Comparison of ENCODE assay signal across 33 mouse cellular contexts in the genomic region with DNA sequence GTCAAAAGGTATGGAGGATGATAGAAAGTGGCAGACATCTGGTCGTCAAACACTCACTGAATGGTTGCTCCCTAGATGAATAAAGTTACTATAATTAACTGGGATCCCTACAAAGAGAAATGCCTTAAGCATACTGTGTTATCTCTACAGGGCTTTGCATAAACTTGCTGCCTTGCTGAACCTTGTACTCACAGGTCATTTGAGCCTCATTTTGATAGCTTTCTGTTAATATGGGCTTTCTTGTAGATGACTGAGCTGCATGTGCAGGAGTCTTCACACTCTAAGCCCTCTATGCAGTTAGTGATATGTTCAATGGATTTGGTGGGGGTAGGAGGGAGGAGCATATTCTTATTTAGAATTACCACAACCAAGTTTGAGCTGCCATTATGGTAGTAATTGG.
"Had no signal": no experiment of that assay in that cellular context is flagged by ENCODE, and none has a peak within 500 bp of the region (broad histone marks: within the 10 kb centered on the region; RNA-seq: fewer than 3 reads in every experiment).

No protein-coding gene starts in this region.

- H3K36me3 ChIP-seq: heart, embryonic 10.5 days; heart, embryonic 12.5 days; heart, embryonic 13.5 days; heart, embryonic 15.5 days; hindbrain, embryonic 10.5 days; hindbrain, embryonic 12.5 days; hindbrain, embryonic 13.5 days; hindbrain, embryonic 15.5 days; kidney, embryonic 15.5 days had no signal

- H3K9me3 ChIP-seq: heart, embryonic 10.5 days; heart, embryonic 12.5 days; heart, embryonic 13.5 days; heart, embryonic 15.5 days; hindbrain, embryonic 10.5 days; hindbrain, embryonic 12.5 days; hindbrain, embryonic 13.5 days; hindbrain, embryonic 15.5 days; kidney, embryonic 15.5 days had no signal

- H3K27ac ChIP-seq: heart, embryonic 10.5 days; heart, embryonic 13.5 days; heart, embryonic 15.5 days; hindbrain, embryonic 10.5 days; hindbrain, embryonic 12.5 days; hindbrain, embryonic 13.5 days; hindbrain, embryonic 14.5 days; hindbrain, embryonic 15.5 days; hindbrain, postnatal 0 days; kidney, embryonic 15.5 days; kidney, postnatal 0 days; layer of hippocampus, adult 2 months; left cerebral cortex, adult 2 months had no signal

- ATAC-seq: hindbrain, embryonic 16.5 days; hindbrain, postnatal 0 days; inflammation-experienced regulatory T-cells, adult 6 months had no signal

- H3K4me1 ChIP-seq: heart, embryonic 10.5 days; heart, embryonic 12.5 days; heart, embryonic 13.5 days; heart, embryonic 15.5 days; hindbrain, embryonic 10.5 days; hindbrain, embryonic 12.5 days; hindbrain, embryonic 13.5 days; hindbrain, embryonic 15.5 days; kidney, embryonic 15.5 days had no signal

- H3K9ac ChIP-seq: heart, embryonic 12.5 days; heart, embryonic 13.5 days; heart, embryonic 15.5 days; hindbrain, embryonic 12.5 days; hindbrain, embryonic 13.5 days; hindbrain, embryonic 14.5 days; hindbrain, embryonic 15.5 days; kidney, embryonic 15.5 days had no signal

- H3K4me3 ChIP-seq: heart, embryonic 10.5 days; heart, embryonic 12.5 days; heart, embryonic 13.5 days; heart, embryonic 15.5 days; hindbrain, embryonic 10.5 days; hindbrain, embryonic 12.5 days; hindbrain, embryonic 13.5 days; hindbrain, embryonic 15.5 days; kidney, embryonic 15.5 days; layer of hippocampus, adult 2 months; left cerebral cortex, adult 2 months had no signal

- H3K27me3 ChIP-seq: heart, embryonic 12.5 days; heart, embryonic 13.5 days; heart, embryonic 15.5 days; hindbrain, embryonic 12.5 days; hindbrain, embryonic 13.5 days; hindbrain, embryonic 15.5 days; kidney, embryonic 15.5 days had no signal

- DNase-seq: heart, postnatal 10 days; heart, postnatal 14 days; heart, postnatal 36 days; heart, postnatal 4 days; kidney, adult 11 months; kidney, adult 18-20 months; kidney, adult 2 months; kidney, adult 8-10 months; kidney, adult 9 months; kidney, postnatal 10 days; kidney, postnatal 14 days; kidney, postnatal 25 days; kidney, postnatal 36 days; kidney, postnatal 4 days; layer of hippocampus, adult 9-11 months; layer of hippocampus, postnatal 36 days had no signal

- H3K4me2 ChIP-seq: heart, embryonic 11.5 days; heart, embryonic 12.5 days; heart, embryonic 13.5 days; heart, embryonic 15.5 days; hindbrain, embryonic 12.5 days; hindbrain, embryonic 13.5 days; hindbrain, embryonic 14.5 days; hindbrain, embryonic 15.5 days; kidney, embryonic 15.5 days had no signal
